Mouse (Mus musculus) cerebellum, adult 9-11 months (tissue): ENCODE results near the gene Rspry1.

ENCODE experiments used
- DNase-seq: peaks from one replicate; pipeline ENCODE4 v3.0.0; 2022

Gene Rspry1

DNA sequence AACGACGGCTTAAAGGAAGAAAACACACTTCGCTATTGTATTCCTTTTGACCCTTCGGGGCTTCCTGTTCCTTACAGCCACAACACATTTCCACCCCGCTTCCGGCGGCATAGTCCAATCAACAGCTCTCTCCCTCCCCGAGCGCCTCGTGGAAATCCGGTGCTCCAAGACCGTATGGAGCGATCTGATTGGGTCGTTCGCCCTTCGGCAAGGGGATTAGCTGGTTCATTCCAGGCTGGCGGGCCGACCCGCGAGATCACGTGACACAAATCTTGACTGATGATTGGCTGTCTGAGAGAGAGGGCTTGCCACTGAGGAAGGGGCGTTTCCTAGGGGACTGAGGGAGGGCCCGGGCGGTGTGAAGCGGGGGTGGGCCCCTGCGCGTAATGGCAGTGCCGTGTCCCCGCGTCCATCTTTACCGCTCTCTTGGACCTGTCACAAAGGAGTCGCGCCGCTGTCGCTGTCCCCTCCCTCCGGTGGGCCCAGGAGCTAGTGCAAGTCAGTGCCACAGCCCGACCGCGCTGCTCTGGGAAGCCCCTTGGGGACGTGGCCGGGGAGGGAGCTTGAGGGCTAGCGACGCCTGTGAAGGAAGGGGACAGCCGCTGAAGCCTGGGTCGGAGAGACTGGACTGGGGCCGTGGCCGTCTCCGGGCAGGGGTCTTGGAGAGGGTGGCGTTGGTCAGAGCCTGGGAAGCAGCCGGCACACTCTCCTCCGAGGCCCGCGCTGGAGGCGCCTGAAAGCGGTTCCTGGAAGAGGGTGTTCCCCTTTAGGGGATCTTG lies at the start of gene Rspry1, which contains the start of gene Fam192a:
Gene Rspry1, plus strand, starts transcription at position 331 of the 779 bp plus-strand sequence.
Gene Fam192a, minus strand, starts transcription at position 391 of the 779 bp plus-strand sequence.
- DNase-seq = peak; percentile 100

DNA sequence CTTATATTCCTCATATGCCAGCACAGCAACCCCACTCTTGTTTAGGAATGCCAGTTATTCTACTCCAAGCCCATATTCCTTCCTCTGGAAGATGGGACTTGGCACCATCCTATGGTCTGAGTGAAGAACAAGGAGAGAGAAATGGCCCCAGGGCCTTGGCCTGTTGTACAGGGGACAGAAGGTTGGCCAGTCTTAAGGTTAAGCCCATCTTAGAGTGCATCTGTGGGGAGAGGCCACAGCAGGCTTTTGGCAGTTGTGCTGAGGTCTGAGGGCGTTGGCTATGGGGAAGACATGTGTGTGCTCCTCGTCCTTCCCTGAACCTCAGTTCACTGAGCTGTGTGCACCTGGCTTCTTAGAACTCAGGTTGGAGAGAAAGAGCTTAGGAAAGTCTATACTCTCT lies 49.0 kb upstream of the Rspry1 start:
- no peak for DNase-seq

DNA sequence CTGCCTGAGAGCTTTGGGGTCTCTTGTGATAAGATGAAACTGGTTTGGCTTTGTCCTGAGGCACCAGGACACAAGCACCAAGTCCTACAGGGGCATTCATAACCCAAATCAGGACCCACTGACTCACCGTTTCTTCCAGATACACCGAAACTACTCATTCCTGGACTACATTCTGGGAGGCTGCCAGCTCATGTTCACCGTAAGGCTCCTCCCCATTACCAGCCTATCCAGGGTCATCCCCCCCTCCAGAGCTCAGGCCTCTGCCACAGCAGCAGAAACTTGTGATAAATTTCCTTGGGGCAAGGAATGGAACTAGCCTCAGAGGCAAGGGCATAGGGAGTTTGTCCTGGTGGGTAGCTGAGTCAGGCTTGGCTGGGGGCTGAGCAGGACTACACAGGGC lies 44.5 kb upstream of the Rspry1 start:
- DNase-seq = no peak

DNA sequence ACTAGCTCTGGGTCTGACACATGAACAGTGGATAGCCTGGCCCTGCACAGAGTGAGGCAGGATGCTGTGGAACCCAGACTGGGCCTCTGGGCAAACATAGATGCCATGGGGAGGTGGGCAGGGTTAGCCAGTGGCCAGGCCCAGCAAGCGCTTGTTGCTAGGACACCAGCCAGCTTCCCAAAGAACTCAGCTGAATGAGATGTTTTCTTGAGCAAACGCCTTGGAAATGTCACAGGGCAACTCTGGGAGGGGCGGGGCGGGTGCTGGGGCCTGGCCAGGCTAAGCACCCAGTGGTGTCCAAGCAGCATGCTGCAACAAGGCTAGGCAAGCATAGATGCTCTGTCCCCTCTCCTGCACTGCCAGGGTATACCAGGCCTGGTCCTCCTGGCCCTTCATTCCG lies 40.5 kb upstream of the Rspry1 start:
- DNase-seq = peak; percentile 33

DNA sequence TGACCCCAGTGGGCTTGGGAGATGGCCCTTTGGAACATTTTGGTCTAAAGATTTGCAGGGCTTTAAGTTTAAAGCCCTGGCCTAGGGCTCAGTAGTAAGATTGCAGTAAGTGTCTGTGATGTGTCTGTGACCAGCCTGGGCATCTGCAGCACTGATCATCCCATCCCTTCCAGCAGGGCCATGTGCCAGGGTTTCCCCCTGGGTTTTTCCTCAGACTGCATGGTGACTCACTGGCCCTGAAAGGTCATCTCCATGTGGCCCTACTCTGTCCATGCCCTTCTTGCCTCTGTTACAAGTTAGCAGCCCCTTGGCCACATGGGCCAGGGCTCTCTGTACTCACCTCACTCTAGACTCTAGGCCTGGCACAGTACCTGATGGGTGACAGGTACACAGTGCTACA lies 37.3 kb upstream of the Rspry1 start:
- DNase-seq = no peak

DNA sequence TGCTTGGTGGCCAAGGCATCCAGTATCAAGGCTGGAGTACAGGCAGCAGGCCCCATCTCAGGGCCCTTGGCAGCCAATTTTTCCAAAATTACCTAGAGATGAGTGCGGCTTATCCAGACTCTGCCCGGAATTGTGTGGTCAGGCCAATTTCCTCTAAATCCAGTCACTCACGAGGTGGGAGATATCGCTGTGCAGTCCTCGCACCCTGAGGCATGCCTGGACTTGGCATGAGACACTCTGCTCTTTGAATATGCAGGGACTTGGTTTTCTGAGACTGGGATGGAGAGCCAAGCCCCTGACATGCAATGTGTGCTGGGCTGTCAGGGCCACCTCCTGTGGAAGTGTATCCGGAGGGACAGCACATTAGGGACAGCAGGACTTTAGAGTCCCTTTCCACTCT lies 35.7 kb upstream of the Rspry1 start:
- DNase-seq = no peak

DNA sequence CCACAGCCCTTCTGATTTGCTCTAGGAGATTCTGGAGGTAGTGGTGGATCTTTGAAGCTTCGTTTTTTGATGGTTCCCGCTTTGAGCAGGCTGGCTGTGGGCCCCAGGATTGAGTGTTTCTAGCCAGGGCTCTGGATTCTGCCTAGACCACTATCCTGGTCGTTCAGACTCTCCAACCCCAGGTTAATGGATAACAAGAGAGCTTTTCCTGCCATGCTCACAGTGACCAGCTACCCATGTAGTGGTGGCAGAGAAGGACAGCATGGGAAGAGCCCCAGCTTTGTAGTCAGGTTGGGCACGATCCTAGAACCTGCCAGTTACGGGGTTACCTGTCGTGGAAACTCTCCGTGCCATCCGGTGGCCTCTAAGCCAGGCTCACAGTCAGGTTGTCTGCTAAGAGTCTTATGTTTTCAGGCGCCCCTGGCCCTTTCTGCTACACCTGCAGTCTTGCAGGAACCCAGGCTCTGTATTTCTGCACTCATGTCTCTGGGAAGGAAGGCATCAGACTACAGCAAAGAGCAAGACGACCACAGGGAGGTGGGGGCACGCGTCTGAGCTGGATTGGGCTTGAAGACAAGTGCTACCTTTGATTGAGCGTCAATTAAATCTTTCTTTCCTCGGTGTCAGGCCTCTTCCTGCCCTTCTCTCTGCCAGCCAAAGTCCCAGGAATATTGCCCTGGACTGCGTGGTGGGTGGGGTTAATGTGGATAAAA lies 35.1 kb upstream of the Rspry1 start:
- no peak for DNase-seq

DNA sequence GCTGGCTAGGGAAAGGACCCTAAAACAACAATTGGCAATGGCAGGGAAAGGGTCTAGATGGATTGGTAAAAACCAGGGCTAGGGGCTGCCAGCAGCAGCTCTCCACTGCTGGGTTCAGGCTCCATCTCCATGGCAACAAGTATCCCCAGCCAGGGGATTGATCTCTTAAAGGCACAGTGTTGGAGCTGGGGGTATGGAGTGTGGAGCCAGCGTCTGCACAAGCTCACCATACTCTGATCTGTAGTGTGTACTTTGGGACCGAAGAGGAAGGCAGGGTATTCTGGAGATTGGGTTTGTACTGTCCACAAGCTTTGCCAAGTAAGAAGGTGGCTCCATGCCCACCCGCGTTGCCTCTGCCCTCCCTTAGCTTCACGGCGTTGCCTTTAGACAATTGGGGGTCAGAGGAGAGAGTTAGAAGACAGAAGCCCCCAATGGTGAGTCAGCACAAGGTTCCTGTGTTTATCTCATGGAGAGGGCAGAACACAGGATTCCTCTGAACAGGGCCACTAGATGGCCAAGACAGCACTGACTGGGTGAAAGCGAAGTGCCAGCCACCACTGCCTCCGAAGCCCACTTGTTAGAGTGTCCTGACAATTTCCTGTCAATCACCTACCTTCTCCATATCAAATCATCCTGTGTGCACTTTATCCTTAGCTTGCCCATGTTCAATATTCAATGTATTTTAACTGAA lies 34.4 kb upstream of the Rspry1 start:
- no peak for DNase-seq

DNA sequence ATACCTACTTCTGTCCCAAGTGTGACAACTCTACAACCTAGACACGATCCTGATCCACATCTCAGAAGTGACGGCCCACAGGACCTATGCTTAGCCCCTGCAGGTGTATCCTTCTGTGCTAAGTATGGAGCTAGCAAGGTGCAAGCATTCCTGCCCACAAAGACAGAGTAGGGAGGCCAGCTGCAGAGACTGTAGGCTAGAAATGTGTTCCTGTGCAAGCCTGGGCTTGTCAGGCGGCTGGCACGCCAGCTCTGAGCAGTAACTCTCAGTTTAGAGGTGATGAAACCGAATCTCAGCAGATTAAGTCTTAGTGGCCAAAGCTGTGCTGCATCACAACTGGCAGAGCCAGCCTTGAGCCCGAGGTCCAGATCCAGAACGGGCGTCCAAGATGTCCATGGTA lies 33.6 kb upstream of the Rspry1 start:
- DNase-seq = no peak

DNA sequence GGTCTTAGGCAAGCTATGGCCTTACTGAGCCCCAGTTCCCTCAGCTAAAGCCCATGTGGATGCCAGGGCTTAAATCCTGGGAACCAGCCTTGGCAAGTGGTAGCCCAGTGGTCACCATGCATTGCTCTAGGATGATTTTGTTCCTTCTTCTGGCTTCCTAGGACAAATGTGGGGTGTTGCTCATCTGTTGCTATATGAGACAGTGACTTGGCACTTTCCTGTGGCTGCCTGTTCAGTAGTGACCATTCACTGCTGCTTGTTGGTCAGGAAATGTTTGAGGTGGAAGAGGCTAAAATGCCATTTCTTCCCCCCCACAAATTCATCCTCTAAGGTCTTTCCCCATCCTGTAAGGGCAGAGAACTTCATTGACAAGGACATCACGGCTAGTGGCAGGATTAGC lies 32.3 kb upstream of the Rspry1 start:
- DNase-seq = no peak

DNA sequence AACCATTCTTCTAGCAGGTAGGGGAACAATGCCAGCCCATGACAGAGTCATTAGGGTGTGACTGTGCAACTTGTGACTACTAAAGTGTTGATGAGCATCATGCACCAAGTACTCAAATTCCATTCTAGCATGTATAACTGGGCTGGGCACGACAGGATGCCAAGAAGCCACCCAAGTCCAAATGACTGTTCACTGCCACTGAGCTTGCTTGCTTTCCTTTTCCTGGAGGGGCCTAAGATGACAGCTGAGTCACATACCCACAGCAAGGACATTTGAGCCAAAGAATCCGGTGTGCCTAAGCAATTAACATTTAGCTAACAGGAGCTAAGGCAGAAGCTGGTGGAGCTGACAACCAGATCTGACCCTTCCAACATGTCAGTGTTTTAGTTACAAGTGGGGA lies 29.8 kb upstream of the Rspry1 start:
- no peak for DNase-seq

DNA sequence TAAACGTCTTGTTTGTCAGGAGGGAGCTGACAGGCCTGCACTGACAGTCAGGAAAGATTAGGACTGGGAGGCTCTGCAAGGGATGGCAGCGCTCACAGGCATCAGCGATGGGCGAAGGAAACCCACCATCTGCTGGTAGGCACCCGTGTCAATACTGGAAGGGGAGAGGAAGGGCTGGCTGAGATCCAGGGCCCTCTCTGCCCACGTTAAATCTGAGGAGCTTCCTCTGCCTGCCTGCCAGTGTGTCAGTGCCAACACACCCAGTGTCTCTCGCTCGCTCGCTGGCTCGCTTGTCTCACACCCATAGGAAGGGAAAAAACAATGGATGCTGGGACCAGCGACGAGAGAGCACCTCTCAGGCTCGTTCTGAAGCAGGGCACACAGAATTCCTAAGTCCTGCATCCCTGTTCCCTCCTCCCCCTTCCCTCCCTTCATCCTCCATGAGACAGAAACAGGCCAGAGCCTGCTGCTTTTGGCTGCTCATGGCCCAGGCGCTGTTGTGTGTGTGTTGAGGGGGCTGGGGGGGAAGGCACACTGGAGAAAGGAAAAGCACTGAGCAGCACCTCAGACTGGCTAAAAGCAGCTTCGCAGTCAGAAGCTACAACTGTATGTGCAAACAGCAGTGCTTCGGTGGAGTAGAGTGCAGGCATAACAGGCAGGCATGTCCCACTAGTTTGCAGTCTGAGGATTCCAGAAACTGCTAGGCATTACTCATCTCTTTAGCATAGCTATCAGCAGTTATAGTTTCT lies 27.4 kb upstream of the Rspry1 start:
- DNase-seq = peak; percentile 75

DNA sequence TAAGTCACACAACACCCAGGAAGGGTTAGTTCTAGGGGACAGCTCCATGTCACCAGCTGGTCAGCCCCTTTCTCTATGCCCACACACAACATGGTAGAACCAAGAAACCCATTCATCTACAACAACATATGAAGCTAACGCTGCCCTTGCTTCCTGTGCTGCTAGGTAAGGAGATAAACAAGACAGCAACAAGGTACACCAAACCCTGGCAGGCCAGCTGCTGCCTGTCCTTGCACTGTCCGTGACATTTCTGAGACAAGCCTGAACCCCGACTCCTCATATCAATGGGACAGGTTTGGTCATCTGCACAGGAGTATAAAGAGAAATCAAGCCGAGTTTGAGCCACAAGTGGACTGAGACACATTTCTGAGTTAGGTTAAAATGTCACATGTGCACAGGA lies 26.6 kb upstream of the Rspry1 start:
- no peak for DNase-seq

DNA sequence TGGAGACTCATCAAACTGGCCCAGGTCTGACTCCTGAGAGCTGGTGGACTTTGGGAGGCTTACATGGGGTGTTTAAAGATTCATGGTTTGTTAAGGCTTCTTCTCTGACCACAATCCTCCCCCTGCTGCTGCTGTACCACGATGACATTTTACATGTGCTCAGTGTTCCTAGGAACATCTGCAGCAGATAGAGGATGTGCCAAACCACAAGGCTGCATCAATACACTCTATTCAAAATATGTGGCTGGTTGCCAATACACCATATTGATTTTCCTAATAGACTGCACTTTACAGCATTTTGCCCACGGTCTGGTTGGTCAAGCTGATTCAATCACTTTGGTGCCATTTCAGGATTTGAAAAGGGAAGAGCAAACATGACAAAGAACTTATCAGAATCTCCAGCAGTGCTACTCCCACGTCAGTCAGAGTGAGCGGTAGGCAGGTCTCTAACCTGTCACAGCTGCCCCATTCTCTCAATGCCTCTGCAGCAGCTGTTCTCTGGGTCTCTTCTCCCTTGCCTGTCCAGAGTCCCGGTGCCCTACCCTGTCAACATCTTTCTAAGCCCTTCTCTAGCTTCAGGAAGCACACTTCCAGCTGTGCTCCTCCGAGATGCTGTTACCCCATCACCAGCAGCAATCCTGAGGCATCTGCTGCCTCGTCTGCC lies 19.8 kb upstream of the Rspry1 start:
- no peak for DNase-seq

DNA sequence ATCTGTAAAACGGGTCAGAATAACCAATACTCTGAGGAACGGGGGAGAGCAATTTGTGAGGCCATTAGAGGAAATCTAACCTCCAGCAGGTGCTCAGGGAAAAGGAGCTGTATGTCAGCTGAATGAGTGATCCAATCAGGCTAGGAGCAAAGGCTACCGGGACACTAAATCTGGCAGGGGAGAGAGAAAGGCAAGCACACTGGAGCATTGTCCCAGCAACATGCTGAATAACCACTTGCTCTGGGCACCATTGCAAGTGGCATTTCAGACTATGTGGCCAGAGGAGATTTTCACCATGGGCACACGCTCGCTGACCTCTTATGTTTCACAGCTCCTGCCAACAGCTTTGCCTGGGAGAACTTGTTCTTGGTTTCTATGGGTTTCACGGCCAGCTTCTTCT lies 19.2 kb upstream of the Rspry1 start:
- no peak for DNase-seq

DNA sequence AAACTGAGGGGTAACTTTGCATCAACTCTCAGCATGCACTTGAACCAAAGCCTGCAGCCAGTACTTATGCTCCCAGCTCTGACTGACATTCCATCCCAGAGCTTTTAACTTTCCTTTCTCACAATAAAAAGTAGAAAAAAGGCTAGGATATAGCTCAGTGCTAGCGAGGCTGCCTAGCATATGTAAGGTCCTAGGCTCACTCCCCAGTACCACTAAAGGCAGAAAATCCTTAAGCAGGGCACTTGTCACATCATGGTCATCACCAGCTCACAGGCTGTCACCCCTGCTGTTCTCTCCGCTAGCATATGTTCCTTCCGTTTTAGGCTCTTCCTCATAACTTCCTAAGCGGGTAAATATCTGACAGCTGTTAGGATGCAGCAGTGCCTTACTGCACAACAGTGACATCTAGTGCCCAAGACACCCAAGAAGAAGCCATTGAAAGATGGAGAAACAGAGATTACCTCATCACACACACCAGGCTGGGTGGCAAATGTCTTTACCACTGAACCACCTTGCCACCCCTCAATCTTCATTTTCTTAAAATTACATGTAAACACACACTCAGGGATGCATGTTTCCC lies 17.4 kb upstream of the Rspry1 start:
- DNase-seq = no peak

DNA sequence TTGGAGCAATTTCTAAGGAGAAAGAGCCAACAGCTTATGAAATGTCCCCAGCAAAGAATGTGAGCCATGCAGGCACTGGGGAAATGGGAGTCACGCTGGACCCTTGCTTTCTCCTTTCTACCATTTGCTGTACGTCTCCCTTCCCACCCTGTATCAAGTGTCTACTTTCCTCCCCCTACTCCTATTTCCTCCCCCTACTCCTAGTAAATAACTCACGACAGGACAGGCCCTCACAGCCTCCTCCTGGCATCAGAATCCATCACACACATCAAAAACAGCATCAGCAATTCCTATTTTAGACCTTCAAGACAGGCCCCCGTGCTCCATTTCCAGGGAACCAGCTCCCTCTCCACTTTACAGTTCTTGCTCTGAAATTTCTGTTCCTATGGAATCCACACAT lies 10.0 kb upstream of the Rspry1 start:
- no peak for DNase-seq

DNA sequence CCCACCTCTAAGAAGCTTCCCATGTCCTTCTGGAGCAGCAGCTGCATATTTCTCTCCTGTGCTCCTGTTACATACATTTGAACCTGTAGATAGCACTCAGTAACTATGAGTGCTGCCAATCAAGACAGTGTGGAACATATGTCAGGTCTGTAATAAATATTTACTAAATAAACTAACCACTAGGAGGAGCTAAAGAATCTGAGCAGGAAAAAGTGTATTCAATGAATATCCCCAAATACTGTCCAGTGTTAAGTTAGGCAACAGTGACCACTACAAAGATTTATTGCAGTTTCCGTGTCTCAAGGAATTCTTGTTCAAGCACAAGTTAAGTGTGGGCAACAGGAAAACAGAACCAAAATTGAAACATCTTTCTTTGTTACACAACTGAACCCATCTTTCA lies 7.5 kb upstream of the Rspry1 start:
- DNase-seq = no peak

DNA sequence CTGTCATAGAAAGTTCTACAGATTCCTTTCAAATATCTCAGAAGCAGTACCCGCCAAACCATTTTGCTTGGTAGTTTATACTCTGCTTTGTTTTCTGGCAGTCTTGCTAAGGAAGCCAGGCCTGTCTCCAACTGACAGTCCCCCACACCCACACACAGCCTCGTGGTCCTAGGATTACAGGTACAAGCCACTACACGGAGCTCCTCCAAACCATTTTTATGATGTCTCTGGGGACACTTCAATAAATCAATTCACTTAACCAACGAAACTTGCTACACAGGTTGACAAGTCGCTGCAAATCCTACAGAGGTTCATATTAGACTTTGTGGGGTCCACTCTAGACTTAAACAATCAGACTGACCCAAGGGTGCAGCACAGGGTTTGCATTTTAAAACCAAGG lies 1.3 kb upstream of the Rspry1 start:
- DNase-seq = peak; percentile 14

DNA sequence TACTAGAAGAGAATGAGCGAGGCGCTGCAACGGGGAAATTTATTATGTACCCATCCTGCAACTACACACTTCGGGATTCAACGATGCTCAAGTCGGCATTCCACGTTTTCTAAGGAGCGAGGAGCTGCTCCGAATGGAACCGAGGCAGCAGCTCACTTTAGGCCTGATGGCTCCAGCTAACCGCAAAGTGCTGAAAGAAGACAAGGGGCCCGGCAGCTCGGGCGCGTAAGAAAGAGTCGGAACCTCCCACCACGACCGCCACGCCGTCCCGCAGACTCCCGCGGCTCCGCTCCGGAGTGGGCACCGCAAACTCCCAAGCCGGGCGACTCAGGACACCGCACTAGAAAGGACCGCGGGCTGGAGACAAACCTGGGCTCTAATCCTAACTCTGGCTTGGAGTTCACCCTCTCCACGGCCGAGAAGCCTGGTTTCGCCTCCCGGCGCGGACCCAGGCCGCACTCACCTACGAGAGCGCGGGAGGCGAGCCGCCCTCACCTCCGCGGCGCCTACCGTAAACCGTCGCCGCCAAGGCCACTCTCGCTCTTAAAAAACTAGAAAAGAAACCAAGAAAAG lies 617 bp upstream of the Rspry1 start:
- DNase-seq = no peak

DNA sequence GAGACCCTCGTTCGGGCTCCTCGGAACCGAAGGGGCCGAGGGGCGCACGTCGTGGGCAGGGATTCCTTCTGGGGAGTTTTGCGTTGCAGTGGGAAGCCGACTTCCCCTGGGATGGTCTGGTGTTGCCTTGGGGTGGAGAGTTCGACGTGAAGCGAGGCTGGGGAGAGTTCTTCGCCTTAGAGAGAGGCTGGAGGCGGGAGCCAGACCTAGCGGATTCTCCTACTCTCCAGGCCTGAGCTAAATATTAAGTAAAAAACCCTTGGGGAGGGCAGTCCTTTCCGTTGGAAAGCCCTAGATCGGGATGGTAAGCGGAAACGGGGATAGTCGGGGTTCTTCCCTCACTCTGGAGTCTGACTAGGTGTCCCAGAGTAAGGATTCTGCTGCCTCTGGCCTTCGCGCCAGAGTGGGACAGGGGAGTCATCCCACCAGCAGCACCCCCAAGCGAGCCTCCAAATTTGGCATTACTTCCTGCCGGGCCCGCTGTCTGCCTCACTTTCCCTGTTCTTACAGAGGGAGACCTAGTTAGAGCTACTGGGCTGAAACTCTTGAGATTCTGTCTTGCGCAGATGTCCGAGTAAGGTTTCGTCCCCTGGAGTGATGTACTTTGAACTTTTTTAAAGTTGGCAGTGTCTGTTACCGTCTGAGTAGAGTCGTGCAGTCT lies 864 bp downstream of the Rspry1 start:
- DNase-seq = no peak
